Mouse (Mus musculus) monocyte, adult 2 months (primary cell): ENCODE data around the gene Col4a4.

Experiments
- DNase-seq, 2 experiments: peaks; one replicate each; pipeline ENCODE4 v3.0.0; 2022; ENCODE audit warnings: low spot score in 2 of 2, low read depth in 1 of 2

Col4a4 gene

GRCm38 (mm10) chr1:82415641-82416040 lies 171.0 kb downstream of the Col4a4 start:
- no peak for DNase-seq

- no peak for DNase-seq
These were observed 172.1 kb downstream of the Col4a4 start for GRCm38 (mm10) chr1:82414434-82415045.

- no peak for DNase-seq
These were observed 174.6 kb downstream of the Col4a4 start for GRCm38 (mm10) chr1:82412085-82412484.

- DNase-seq = no peak
These were observed 175.1 kb downstream of the Col4a4 start for GRCm38 (mm10) chr1:82411521-82411920.

- DNase-seq = no peak
These were observed 176.1 kb downstream of the Col4a4 start for GRCm38 (mm10) chr1:82410548-82410947.

- no peak for DNase-seq
These were observed 177.4 kb downstream of the Col4a4 start for GRCm38 (mm10) chr1:82409271-82409670.

- no peak for DNase-seq
These were observed 178.9 kb downstream of the Col4a4 start for GRCm38 (mm10) chr1:82407786-82408185.
